Mouse (Mus musculus) kidney, postnatal 10 days (tissue): Measurements from ENCODE around the gene Uchl4.
"Not testable (repeated sequence)": the region's sequence is repeated elsewhere in the genome, so short reads cannot be mapped to it uniquely, and the experiment has no call there.

Experiments used
- DNase-seq: peaks from one replicate; pipeline ENCODE4 v3.0.0; 2021; ENCODE audit warnings: mixed read lengths

Uchl4 gene

GRCm38 (mm10) chr9:64232257-64232957 lies 2.6 kb upstream of the Uchl4 start:
- peak; percentile 74 for DNase-seq

DNA sequence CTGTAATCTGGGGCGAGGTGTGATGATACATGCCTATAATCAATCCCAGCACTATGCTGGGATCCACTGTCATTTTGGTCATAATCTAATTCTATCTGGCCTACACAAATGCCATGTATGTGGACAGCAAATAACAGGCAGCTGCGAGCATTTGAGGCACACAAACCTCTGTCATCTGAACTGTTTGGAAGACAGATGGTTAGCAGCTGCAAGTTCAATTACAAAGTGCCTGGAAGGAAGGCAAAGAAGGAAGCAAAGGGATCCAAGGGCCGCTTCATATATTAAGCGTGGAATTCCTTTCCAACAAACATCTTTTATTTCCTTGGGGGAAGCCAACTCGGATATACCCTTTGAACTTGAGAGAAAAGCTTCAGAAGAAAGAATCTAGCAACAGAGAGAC lies 1.3 kb upstream of the Uchl4 start:
- peak; percentile 59 for DNase-seq

DNA sequence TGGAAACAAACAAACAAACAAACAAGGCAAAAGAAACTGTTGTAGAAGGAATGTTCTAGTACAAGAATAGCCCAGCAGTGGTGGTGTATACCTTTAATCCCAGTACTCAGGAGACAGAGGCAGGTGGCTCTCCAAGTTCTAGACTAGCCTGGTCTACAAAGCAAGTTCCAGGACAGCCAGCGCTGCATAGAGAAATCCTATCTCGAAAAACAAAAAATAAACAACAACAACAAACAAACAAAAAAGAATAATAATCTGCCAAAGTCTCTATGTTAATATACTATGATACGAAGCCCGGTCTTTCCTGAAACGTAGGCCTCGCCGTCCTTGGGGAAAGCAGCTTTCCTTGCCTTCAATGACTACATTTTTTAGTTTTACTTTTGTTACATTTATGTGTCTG lies 1.1 kb downstream of the Uchl4 start:
- DNase-seq, result no peak

- DNase-seq, result no peak
Observed at GRCm38 (mm10) chr9:64240116-64240515, 5.1 kb downstream of the Uchl4 start.

DNA sequence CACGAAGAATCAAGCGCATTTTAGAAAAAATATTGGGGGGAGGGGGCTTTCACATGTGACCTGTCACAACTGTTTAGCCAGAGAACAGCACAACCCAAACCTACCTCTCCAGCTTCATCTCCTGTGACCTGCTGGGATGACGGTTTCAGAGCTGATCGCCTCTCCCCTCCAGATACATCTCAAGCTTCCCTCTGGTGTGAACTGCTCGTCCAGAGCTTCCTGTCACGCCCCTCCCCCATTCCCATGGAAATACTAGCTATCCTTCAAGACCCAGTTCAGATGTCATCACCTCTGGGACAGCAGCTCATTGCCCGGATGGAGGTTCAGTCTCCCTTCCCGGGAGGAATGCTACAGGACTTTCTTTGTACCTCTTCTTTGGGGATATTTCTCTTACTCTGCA lies 5.7 kb downstream of the Uchl4 start:
- DNase-seq, result peak; percentile 64

GRCm38 (mm10) chr9:64242381-64242831 lies 7.4 kb downstream of the Uchl4 start:
- no peak for DNase-seq

GRCm38 (mm10) chr9:64249371-64249770 lies 14.4 kb downstream of the Uchl4 start:
- no peak for DNase-seq

- no peak for DNase-seq
Observed at GRCm38 (mm10) chr9:64250111-64250730, 15.2 kb downstream of the Uchl4 start.

DNA sequence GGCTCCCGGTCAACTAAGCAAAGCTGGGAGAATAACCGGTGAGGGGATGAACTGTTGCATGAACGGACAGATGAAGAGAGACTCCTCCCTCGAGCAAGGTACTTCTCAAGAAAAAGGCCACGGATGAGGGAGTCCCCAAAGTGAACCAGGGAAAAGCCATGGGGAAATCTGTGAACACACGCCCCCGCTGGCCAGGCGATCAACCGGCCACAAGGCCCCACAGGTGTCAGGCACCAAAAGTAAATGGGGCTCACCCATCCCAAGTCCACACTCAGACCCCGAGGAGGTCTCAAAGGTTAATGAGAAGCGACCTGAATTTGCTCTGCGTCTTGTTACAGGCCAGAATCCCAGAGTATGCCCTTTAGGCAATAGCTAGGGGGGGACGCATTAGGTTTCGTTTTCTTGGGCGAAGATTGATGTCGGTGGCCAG lies 17.6 kb downstream of the Uchl4 start:
- DNase-seq, result peak; percentile 63

DNA sequence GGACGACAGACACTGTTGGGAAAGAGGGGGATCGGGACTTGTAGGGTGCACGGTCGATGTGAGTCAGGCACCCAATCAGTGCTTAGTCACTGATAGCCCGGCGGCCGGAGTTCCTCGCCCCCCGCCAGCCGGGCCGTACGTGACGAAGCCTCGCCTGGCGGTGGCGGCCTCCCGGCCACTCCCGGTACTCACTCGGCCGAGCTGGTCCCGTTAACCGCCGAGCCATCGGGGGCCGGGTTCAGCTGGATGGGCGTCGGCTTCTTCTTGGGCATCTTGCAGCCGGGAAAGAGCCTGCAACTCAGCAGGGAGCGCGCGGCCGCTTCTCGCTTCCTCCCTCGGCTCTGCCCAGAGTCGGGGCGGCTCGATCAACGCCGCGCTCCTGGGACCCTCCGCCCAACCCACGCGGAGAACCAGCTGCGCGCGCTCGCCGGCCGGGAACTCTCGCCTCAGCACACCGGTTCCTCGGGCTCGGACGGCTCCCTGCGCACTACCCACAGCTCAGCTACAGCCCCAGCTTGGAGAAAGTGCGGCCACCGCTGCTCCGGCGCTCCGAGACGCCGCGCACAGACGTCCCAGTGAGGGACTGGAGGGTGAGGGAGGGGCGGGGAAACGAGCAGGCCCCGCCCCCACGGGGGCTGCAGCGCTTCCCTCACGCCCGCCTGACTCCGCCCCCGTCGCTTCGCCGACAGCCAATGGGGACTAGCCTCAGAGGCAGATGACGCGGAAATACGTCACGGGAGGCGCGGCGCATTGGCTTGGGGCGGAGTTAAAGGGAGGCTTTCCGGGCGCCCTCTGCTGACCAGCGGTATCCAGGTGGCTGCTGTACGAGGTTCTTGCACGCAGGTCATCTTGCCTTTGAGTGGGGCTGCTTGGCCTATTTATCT lies 18.3 kb downstream of the Uchl4 start, which contains the start of gene Map2k1:
TSS of gene Map2k1 (minus strand) at position 611 of the 884 bp plus-strand sequence.
- DNase-seq, result peak; percentile 100

GRCm38 (mm10) chr9:64255422-64255821 lies 20.4 kb downstream of the Uchl4 start:
- no peak for DNase-seq

DNA sequence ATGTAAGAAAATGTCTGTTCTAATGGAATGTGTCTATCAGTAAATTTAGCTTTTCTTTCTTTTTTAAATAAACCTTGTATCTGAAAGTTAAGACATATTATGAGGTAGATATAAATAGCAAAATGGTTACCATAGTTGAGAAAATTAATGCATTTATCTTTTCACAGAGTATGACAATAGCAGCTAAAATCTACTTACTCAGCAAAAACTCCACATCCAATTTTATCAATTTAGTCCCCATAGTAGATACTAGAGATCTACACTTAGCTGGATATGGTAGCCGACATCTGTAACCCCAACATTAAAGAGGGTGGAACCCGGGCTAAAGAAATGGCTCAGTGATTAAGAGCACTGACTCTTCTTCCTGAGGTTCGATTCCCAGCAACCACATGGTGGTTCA lies 21.2 kb downstream of the Uchl4 start:
- no peak for DNase-seq

- DNase-seq, result no peak
Observed at GRCm38 (mm10) chr9:64259906-64260305, 24.9 kb downstream of the Uchl4 start.

- no peak for DNase-seq
Observed at GRCm38 (mm10) chr9:64261023-64261422, 26.0 kb downstream of the Uchl4 start.

GRCm38 (mm10) chr9:64264813-64265212 lies 29.8 kb downstream of the Uchl4 start:
- no peak for DNase-seq

- DNase-seq, result no peak
Observed at GRCm38 (mm10) chr9:64267231-64267630, 32.2 kb downstream of the Uchl4 start.

GRCm38 (mm10) chr9:64268196-64268595 lies 33.2 kb downstream of the Uchl4 start:
- DNase-seq, result no peak

DNA sequence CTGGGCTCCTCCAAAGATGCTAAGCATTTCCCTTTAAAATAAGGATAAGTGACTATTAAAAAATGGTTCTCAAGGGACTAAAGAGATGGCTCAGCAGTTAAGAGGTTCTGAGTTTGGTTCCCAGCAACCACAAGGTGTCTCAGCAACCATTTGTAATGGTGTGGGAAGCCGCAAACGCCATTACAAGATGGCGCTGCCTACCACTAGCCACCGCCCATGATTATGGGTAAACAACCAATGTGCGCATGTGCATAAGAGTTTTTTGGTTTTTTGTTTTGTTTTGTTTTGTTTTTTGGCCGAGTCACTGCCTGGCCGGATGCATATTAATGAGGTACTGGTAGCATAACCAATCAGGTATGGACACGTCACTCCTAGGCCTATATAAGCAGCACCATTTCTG lies 33.8 kb downstream of the Uchl4 start:
- not testable (repeated sequence) for DNase-seq

- DNase-seq, result no peak
Observed at GRCm38 (mm10) chr9:64271249-64271648, 36.2 kb downstream of the Uchl4 start.

DNA sequence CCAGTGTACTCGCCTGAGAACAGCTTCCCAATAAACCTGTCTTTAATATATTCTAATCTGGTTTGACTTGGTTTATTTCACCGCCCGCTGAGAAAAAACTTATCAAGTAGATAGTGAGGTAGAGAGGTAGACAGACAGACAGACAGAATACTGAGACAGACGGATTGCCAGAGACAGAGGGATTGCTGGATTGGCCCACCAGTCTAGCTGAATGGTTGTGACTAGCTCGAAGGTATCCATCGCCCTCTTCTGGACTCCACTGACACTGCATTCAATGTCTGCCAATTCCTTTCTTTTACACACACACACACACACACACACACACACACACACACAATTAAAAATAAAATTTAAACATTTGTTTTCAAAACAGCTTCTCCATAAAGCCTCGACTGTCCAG lies 37.6 kb downstream of the Uchl4 start:
- peak; percentile 76 for DNase-seq

DNA sequence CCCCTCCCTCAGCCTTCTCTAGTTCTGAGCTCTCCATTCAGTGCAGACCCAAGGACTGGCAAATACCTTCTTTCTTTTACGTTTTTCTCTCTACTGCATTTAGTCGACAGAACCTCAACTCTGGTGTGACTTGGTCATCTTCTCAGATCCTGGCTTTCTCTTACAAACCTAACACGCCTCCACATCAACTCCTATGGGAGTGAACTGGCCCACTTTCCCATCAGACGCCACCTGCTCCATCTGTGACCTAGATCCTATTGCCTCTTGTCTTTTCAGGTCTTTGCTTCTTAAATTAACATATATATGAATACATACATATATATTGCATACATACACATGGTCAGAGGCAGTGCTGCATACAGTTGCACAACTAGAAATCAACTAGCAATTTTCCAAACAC lies 38.8 kb downstream of the Uchl4 start:
- no peak for DNase-seq

- no peak for DNase-seq
Observed at GRCm38 (mm10) chr9:64274291-64274690, 39.3 kb downstream of the Uchl4 start.

DNA sequence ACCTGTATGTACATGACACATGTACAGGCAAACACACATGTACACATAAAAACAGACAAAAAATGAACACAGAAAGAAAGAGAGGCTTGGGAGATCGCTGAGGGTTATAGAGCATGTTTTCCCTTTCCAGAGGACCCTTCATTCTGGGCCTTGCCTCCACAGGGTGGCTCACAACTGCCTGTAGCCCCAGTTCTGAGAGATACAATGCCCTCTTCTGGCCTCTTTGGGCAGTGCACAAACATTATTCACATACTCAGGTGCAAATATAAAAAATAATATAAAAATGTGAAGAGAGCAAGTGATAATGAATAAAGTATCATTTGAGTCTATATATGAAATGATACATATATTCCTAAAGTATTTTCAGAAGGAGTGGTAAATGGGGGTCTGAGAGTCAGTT lies 39.9 kb downstream of the Uchl4 start:
- DNase-seq, result peak; percentile 49
